Mouse (Mus musculus) brain, embryonic 18.5 days (tissue): ENCODE measurements around the gene Slco3a1.

ENCODE experiments used
- DNase-seq: peaks from one replicate; pipeline ENCODE4 v3.0.0-alpha.2; 2012; ENCODE audit warnings: low read depth, low spot score

Slco3a1 gene

GRCm38 (mm10) chr7:74554608-74555311 lies at the start of gene Slco3a1:
Slco3a1 (minus strand) TSS chr7:74554780.
- no peak for DNase-seq

GRCm38 (mm10) chr7:74600996-74601395 lies 46.4 kb upstream of the Slco3a1 start:
- DNase-seq = no peak

GRCm38 (mm10) chr7:74579411-74579810 lies 24.8 kb upstream of the Slco3a1 start:
- DNase-seq = no peak

GRCm38 (mm10) chr7:74575678-74576077 lies 21.1 kb upstream of the Slco3a1 start:
- DNase-seq = no peak

GRCm38 (mm10) chr7:74555416-74555815 lies 836 bp upstream of the Slco3a1 start:
- DNase-seq = no peak

GRCm38 (mm10) chr7:74554041-74554561 lies 479 bp downstream of the Slco3a1 start:
- no peak for DNase-seq

GRCm38 (mm10) chr7:74553111-74553650 lies 1.4 kb downstream of the Slco3a1 start:
- DNase-seq = no peak

- no peak for DNase-seq
These were observed 2.0 kb downstream of the Slco3a1 start for GRCm38 (mm10) chr7:74552546-74552945.

GRCm38 (mm10) chr7:74552000-74552358 lies 2.6 kb downstream of the Slco3a1 start:
- no peak for DNase-seq

- DNase-seq = no peak
These were observed 3.1 kb downstream of the Slco3a1 start for GRCm38 (mm10) chr7:74551338-74551999.

- DNase-seq = no peak
These were observed 4.9 kb downstream of the Slco3a1 start for GRCm38 (mm10) chr7:74549686-74550085.

GRCm38 (mm10) chr7:74549013-74549582 lies 5.5 kb downstream of the Slco3a1 start:
- no peak for DNase-seq

GRCm38 (mm10) chr7:74546691-74547090 lies 7.9 kb downstream of the Slco3a1 start:
- no peak for DNase-seq

GRCm38 (mm10) chr7:74545498-74545990 lies 9.0 kb downstream of the Slco3a1 start:
- no peak for DNase-seq

GRCm38 (mm10) chr7:74544306-74544705 lies 10.3 kb downstream of the Slco3a1 start:
- DNase-seq = no peak

GRCm38 (mm10) chr7:74541958-74542357 lies 12.6 kb downstream of the Slco3a1 start:
- no peak for DNase-seq

- no peak for DNase-seq
These were observed 13.5 kb downstream of the Slco3a1 start for GRCm38 (mm10) chr7:74540933-74541725.

GRCm38 (mm10) chr7:74536186-74536585 lies 18.4 kb downstream of the Slco3a1 start:
- no peak for DNase-seq

- DNase-seq = no peak
These were observed 23.0 kb downstream of the Slco3a1 start for GRCm38 (mm10) chr7:74531468-74532097.

GRCm38 (mm10) chr7:74529877-74530276 lies 24.7 kb downstream of the Slco3a1 start:
- DNase-seq = no peak

- no peak for DNase-seq
These were observed 25.3 kb downstream of the Slco3a1 start for GRCm38 (mm10) chr7:74529183-74529757.
